Mouse (Mus musculus) limb, embryonic 15.5 days (tissue): ENCODE results near the gene Crocc. TPM values are rescaled to one million over a fixed set of nuclear protein-coding genes. Genes with fewer than 3 reads are reported as not detected.

Experiments
- ATAC-seq: fragments of 200-750 bp; cut with Nextera tagmentation; 2 replicates; pipeline ENCODE4 v1.8.0; 2017; ENCODE audit warnings: low read depth, moderate TSS enrichment; ENCODE audit not compliant: insufficient number of reproducible peaks, low FRiP score, low TSS enrichment
- H3K27ac ChIP-seq: fragments of 300-500 bp; sonication (generic); 2 replicates; pipeline ENCODE4 v1.5.1; 2015; ENCODE audit warnings: moderate library complexity, mild to moderate bottlenecking, inconsistent platforms
- H3K27me3 ChIP-seq: fragments of 300-500 bp; sonication (generic); 2 replicates; pipeline ENCODE4 v1.6.1; 2015; ENCODE audit warnings: inconsistent platforms
- H3K36me3 ChIP-seq: fragments of 300-500 bp; sonication (generic); 2 replicates; pipeline ENCODE4 v1.6.1; 2015; ENCODE audit warnings: inconsistent platforms
- H3K4me1 ChIP-seq: fragments of 300-500 bp; sonication (generic); 2 replicates; pipeline ENCODE4 v1.6.1; 2015; ENCODE audit warnings: inconsistent platforms
- H3K4me2 ChIP-seq: fragments of 300-500 bp; sonication (generic); 2 replicates; pipeline ENCODE4 v1.6.1; 2015; ENCODE audit warnings: mild to moderate bottlenecking, inconsistent platforms
- H3K4me3 ChIP-seq: fragments of 300-500 bp; sonication (generic); 2 replicates; pipeline ENCODE4 v1.5.1; 2015; ENCODE audit warnings: mild to moderate bottlenecking, inconsistent platforms
- H3K9ac ChIP-seq: fragments of 300-500 bp; sonication (generic); 2 replicates; pipeline ENCODE4 v1.6.1; 2015; ENCODE audit warnings: inconsistent platforms
- H3K9me3 ChIP-seq: fragments of 300-500 bp; sonication (generic); 2 replicates; pipeline ENCODE4 v1.6.1; 2016; ENCODE audit warnings: inconsistent platforms
- WGBS: fragments of 180-500 bp; shearing (Covaris S2); methylation state at CpG from one replicate; pipeline ENCODE4 v1.1.7; 2015; 5-methylcytosine and 5-hydroxymethylcytosine counted together
- polyA plus RNA-seq: library from polyadenylated mRNA; unstranded; fragments of >200 nt; fragmentation: Nextera tagmentation; extraction: Ambion mirVana; gene quantifications from 2 replicates; pipeline ENCODE4 v1.2.1, GENCODE M21; 2015

Crocc gene
- polyA plus RNA-seq, 1 experiment from 2014 or later, result 5.8 TPM

DNA sequence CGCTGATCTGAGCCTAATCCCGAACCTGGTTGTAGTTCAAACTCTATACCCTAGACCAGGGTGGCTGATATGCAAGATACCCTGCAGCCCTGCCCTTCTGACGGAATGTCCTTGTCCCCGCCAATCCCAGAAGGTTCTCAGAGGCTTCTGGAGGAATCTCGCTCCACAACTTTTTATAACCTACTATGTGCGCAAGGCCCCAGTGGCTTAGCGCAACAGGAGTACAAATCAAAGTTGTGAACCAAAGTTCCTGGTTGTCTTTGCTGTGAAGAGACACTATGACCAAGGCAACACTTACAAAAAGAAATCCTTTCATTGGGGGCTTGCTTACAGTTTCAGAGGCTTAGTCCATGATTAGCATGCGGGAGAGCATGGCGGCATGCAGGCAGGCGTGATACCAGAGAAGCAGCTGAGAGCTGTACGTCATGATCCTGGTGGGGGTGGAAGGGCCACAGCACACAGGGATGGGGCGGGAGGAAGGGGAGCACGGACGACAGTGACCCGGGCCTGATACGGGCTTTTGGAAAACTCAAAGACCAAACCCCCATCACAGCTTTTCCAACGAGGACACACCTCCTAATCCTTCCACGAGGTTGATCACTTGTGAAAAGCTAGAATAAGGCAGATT is 18.3 kb upstream of the Crocc start:
- Histone ChIP-seq H3K4me3 (0 out of 2 replicates have a peak overlapping the region, but pooled peaks have one; percentile 95), H3K27me3 (no peaks in the 10 kb centered on the region), H3K4me1 (peaks cover 23% of the 10 kb centered on the region), H3K9ac (no peak overlapping the region), H3K9me3 (no peaks in the 10 kb centered on the region), H3K36me3 (peaks cover 14% of the 10 kb centered on the region), H3K4me2 (0 out of 2 replicates have a peak overlapping the region, but pooled peaks have one; percentile 90), H3K27ac (no peak overlapping the region)
- ATAC-seq, result no peak
- WGBS, result 71% methylated on average over 18 of the region's 18 CpGs

DNA sequence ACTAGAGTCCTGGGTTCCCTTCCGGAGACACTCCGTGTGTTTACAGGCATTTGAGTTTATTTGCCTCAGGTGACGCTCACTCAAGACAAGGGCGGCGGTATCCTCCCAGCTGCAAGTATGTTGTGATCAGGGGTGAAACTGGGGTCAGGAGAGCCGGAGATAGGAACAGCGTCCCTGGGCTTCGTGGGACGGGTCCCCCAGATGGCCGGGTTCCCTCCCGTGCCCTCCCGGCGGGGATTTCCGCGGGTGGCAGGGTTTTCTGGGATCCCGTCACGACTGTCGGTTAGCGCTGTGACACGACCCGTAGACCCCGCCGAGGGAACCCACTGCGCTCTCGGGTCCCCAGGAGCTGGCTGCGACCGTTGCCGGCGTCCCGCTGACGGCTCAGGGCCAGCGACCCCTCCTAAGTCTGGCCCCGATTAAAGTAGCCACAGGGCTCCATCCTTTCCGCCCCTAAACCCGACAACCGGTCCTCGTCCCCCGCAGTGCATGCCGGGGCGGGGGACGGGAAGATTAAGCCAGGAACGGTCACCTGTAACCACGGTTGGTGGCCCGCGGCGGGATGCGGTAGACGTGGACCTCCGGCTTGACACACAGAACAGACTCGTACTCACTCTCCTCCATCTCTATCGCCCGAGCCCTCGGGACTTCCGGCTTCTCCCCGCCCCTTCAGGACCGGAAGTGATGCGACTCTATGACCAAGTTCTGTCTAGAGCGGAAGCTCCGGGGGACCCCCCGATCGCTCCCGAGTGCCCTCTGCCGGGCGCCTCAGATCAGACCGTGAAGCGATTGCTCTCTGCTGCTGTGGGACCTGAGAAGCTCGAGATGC is 17.5 kb upstream of the Crocc start, which contains the start of gene Necap2:
TSS of gene Necap2 (minus strand) at position 677 of the 829 bp plus-strand sequence.
- peak within 1 kb of the TSS; percentile 95 for H3K4me3 ChIP-seq
- peaks cover 21% of the 10 kb centered on the region for H3K36me3 ChIP-seq
- H3K27ac ChIP-seq, result peak within 1 kb of the TSS; percentile 71
- under 1% methylated on average over 67 of the region's 67 CpGs for WGBS
- H3K9me3 ChIP-seq, result no peaks in the 10 kb centered on the region
- peak within 1 kb of the TSS; percentile 90 for H3K4me2 ChIP-seq
- peak within 1 kb of the TSS; percentile 68 for H3K9ac ChIP-seq
- H3K4me1 ChIP-seq, result peaks cover 24% of the 10 kb centered on the region
- peak; percentile 89 for ATAC-seq
- no peaks in the 10 kb centered on the region for H3K27me3 ChIP-seq

DNA sequence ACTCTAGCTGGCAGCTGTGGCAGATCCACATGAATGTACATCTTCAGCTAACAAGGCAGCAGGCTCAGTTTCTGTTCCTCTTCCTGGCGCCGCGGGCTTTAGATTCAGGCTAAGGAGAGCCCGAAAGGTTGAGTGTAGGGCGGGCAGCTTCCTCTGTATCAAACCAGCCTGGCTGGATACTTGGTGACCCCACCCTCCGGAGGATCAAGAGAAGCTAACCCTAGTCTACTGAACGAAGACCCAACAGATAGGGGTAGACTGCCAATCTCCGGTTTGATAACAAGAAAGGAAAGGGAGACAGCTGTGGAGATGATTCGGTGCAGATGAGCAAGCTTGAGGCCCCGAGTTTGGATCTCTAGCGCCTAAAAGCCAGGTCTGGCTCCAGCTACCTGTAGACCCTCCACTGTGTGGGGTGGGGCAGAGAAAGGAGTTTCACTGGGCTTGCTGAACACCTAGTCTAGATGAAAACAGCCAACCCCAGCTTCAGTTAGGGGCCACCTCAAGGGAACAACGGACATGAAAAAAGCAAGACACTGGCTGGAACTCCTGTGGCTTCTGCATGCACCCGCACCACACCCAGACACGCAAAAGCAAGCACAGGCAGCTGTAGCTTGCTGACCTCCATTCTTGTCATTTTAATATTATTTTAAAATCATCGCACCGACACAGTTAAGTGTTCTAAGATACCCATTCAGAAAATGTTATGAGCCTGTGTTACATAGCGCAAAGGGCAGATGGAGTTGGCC is 16.6 kb upstream of the Crocc start:
- Histone ChIP-seq H3K9ac (peak overlapping the region; percentile 68), H3K36me3 (peaks cover 30% of the 10 kb centered on the region), H3K27me3 (no peaks in the 10 kb centered on the region), H3K4me3 (peak overlapping the region; percentile 95), H3K4me1 (peaks cover 24% of the 10 kb centered on the region), H3K27ac (peak overlapping the region; percentile 51), H3K9me3 (no peaks in the 10 kb centered on the region), H3K4me2 (peak overlapping the region; percentile 90)
- WGBS, result 72% methylated on average over 17 of the region's 17 CpGs
- ATAC-seq, result no peak

DNA sequence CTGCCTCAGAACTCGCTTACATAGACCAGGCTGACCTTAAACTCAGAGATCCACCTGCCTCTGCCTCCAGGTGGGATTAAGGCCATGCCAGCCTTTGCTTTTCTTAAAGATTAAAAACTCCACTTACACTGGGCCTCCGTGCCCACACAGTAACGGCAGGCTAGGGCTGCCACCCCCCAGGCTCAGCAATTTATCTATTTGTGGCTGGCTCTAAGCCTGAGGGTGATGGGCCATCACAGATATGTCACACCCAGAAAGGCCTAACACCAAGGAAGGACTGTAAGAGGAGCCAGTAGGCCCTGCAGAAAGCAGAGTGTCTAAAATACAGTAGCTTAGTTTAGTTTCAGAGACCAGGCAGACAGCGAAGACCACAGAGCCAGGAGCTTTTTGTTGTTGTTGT is 13.8 kb upstream of the Crocc start:
- no peak overlapping the region for H3K27ac ChIP-seq
- peaks cover 59% of the 10 kb centered on the region for H3K36me3 ChIP-seq
- no peak overlapping the region for H3K9ac ChIP-seq

DNA sequence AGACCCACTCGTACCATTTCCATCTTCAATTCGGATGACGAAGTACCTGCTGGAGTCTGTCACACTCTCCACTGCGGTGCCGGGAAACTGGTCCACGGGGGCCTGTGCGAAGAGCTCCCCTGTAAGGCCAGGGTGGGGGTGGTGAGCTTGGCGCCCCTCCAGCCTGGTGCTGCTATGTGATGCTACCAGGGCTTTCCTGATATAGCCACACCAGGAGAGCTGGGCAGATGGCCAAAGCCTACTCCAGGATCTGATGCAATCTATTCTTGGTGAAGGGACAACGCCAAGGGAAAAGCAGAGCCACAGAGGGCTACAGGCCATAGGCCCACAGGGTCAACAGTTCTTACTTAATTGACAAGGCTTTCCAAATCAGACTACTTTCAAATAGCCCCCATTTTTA is 13.3 kb upstream of the Crocc start:
- Histone ChIP-seq H3K4me2 (no peak overlapping the region), H3K4me1 (peaks cover 24% of the 10 kb centered on the region), H3K9me3 (no peaks in the 10 kb centered on the region), H3K9ac (no peak overlapping the region), H3K27me3 (no peaks in the 10 kb centered on the region), H3K27ac (no peak overlapping the region), H3K36me3 (peaks cover 63% of the 10 kb centered on the region), H3K4me3 (no peak overlapping the region)
- no peak for ATAC-seq
- 89% methylated on average over 9 of the region's 9 CpGs for WGBS

More for the DNA sequence above, 13.8 kb upstream of the Crocc start:
- peaks cover 24% of the 10 kb centered on the region for H3K4me1 ChIP-seq
- no peak overlapping the region for H3K4me3 ChIP-seq
- no peak for ATAC-seq
- no peaks in the 10 kb centered on the region for H3K9me3 ChIP-seq
- 95% methylated on average over 4 of the region's 4 CpGs for WGBS
- H3K27me3 ChIP-seq, result no peaks in the 10 kb centered on the region
- no peak overlapping the region for H3K4me2 ChIP-seq

DNA sequence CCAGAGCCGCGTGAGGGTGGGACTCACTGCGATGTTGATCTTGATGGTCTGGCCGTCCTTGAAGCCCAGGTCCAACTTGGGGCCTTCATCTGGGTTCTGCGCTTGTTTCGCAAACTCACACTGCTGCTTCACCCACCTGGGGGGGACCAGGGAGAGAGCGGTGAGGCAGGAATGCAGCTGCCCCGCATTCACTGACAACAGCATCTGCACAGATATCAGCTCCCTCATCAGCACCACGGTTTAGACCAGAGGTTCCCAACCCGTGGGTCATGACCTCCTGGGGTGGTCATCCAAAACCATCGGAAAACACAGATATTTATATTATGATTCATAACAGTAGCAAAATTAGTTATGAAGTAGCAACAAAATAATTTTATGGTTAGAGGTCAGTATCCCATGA is 12.2 kb upstream of the Crocc start:
- H3K4me1 ChIP-seq, result peaks cover 22% of the 10 kb centered on the region
- ATAC-seq, result no peak
- H3K9ac ChIP-seq, result no peak overlapping the region
- H3K27ac ChIP-seq, result no peak overlapping the region
- no peak overlapping the region for H3K4me3 ChIP-seq
- H3K9me3 ChIP-seq, result no peaks in the 10 kb centered on the region
- 87% methylated on average over 11 of the region's 11 CpGs for WGBS
- H3K36me3 ChIP-seq, result peaks cover 75% of the 10 kb centered on the region
- no peaks in the 10 kb centered on the region for H3K27me3 ChIP-seq
- no peak overlapping the region for H3K4me2 ChIP-seq

DNA sequence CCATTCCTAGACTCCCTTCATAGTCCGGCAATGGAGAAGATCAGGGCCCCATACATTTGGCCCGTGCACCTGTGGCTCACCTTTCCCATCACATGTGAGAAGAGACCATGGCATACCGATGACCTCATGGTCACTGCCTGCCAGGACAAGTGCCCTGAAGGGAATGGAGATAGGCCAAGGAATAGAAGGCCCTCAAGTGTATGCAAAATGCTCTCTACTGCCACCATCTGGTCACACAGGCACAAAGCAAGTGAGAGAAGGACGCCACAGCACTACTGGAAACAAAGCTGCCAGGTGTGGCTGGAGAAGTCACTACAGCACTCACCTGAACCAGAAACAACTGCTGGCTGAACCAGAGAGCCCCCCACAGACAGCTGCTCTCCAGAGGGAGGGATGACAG is 9.4 kb upstream of the Crocc start:
- peaks cover 92% of the 10 kb centered on the region for H3K36me3 ChIP-seq
- H3K27ac ChIP-seq, result no peak overlapping the region
- no peaks in the 10 kb centered on the region for H3K9me3 ChIP-seq
- no peak overlapping the region for H3K4me2 ChIP-seq
- no peak overlapping the region for H3K9ac ChIP-seq
- WGBS, result 56% methylated on average over 4 of the region's 4 CpGs
- H3K4me1 ChIP-seq, result peaks cover 16% of the 10 kb centered on the region
- H3K4me3 ChIP-seq, result no peak overlapping the region
- no peaks in the 10 kb centered on the region for H3K27me3 ChIP-seq
- ATAC-seq, result no peak

DNA sequence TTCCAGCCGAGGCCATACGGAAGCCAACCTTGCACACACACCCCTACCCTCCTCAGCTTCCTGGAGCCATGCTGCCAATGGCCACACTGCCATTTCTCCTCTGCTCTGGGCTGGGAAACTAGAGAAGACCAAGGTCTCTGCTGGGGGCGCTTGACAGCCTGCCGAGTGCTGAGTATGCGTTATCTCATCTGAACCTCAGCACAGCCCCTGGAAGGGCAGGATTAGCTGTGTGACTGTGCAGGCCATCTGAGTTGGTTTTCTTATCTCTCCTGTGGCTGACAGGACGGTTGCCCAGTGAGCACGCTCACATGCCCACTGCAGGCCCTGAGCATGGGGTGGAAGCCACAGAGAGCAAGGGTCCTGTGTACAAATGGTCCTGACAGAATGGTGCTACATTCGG is 8.3 kb upstream of the Crocc start:
- ATAC-seq, result no peak

DNA sequence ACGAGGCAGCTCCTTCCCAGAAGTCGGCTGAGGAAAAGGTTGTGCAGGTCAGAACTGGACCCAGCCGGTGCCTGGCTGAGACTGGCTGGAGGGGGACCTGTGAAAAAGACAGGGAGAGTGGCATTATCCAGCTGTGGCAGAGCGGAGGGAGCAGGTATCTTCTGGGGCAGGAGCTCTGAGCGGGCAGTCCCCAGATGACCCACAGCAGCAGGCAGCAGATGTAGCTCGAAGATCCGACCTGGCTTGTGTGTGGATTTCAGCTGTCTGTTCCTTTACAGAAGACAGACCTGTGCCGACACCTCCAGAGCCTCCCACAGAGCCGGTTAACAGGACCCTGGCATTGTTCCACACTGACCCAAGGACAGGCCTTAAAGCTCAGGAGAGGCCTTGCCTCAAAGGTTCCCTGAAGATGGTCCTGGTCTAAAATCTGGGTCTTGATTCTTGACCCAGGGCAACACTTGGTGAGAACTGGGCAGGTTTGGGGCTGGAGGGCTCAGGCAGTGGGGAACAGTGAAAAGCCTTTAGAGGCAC is 7.2 kb upstream of the Crocc start:
- Histone ChIP-seq H3K4me2 (no peak overlapping the region), H3K36me3 (peaks cover 72% of the 10 kb centered on the region), H3K4me1 (peaks cover 10% of the 10 kb centered on the region), H3K9ac (no peak overlapping the region), H3K4me3 (no peak overlapping the region), H3K9me3 (no peaks in the 10 kb centered on the region), H3K27ac (0 out of 2 replicates have a peak overlapping the region, but pooled peaks have one; percentile 8), H3K27me3 (no peaks in the 10 kb centered on the region)
- no peak for ATAC-seq
- 81% methylated on average over 9 of the region's 9 CpGs for WGBS

More for the DNA sequence above, 8.3 kb upstream of the Crocc start:
- H3K4me1 ChIP-seq, result peaks cover 11% of the 10 kb centered on the region
- H3K36me3 ChIP-seq, result peaks cover 83% of the 10 kb centered on the region
- no peak overlapping the region for H3K27ac ChIP-seq
- H3K9ac ChIP-seq, result no peak overlapping the region
- H3K9me3 ChIP-seq, result no peaks in the 10 kb centered on the region
- H3K27me3 ChIP-seq, result no peaks in the 10 kb centered on the region
- no peak overlapping the region for H3K4me2 ChIP-seq
- WGBS, result 88% methylated on average over 8 of the region's 8 CpGs
- H3K4me3 ChIP-seq, result no peak overlapping the region

DNA sequence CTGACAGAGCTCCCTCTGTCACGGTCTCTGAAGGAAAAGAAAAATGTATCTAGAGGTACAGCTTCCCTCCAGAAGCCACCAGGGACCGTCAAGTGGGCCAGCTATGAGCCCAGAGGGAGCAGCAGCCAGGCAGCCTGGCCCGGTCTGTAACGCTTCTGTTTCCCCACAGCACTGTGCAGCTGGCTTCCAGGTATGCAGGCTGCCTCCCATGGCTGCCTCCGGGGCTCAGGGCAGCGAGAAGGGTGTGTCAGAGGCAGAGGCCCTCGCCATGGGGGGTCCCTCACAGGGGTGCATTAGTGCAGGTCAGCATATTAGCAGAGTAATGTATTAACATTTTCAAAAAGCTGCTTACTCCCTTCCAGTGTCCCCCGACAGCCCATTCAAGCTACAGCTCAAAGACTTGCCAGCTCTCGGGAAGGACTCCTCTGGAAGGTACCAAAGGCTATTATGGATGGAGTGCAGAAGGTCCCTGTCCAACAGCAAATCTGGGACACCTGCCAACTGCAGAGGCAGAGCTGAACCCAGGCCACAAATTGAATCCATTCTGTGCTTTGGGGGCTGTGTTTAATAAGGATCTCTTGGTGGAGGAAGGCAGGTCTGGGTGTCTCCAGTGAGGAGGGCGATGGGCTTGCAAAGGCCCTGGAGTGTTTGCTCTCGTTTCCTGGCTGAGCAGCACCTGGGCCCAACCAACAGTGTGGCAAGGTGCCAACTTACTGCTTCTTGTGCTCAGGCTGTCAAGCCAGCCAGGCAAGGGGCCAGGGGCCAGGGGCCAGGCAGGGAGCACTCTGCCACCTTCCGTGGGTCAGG is 6.6 kb upstream of the Crocc start:
- Histone ChIP-seq H3K4me3 (no peak overlapping the region), H3K4me1 (peaks cover 10% of the 10 kb centered on the region), H3K9me3 (no peaks in the 10 kb centered on the region), H3K27me3 (no peaks in the 10 kb centered on the region), H3K9ac (no peak overlapping the region), H3K27ac (peak overlapping the region; percentile 8; the same call in 1 of the 2 replicates), H3K4me2 (no peak overlapping the region), H3K36me3 (peaks cover 66% of the 10 kb centered on the region)
- no peak for ATAC-seq
- WGBS, result 66% methylated on average over 12 of the region's 12 CpGs

DNA sequence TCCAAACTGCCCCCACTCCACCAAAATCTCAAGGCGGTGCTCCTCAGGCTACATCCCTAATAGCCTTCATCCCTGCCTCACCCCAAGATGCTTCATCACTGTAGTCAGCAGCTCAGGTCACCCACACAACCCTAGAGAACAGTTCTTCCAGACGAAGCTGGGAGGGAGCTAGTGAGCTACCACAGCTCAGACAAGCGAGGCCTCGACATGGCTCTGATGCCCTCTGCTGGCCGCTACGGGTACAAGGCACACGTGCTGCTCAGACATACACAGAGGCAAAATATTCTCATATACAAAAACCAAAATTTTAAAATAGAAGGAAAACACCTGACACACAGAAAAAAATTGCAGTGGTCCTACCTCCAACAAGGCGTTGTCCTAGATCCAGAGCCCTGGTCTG is 4.8 kb upstream of the Crocc start:
- H3K27ac ChIP-seq, result no peak overlapping the region
- WGBS, result 7% methylated on average over 8 of the region's 8 CpGs
- H3K4me1 ChIP-seq, result peaks cover 13% of the 10 kb centered on the region
- H3K9ac ChIP-seq, result no peak overlapping the region
- no peaks in the 10 kb centered on the region for H3K9me3 ChIP-seq
- no peak overlapping the region for H3K4me2 ChIP-seq
- no peak overlapping the region for H3K4me3 ChIP-seq
- H3K27me3 ChIP-seq, result no peaks in the 10 kb centered on the region
- no peak for ATAC-seq
- H3K36me3 ChIP-seq, result peaks cover 48% of the 10 kb centered on the region
